Mouse (Mus musculus) megakaryocyte, embryonic 14.5 days (primary cell): Measurements from ENCODE around the gene Btbd16.

Experiments
- FLI1 ChIP-seq: IDR thresholded peaks from 2 replicates; pipeline ENCODE4 v1.6.1; 2012; ENCODE audit warnings: low read length, inconsistent platforms, mixed read lengths
- GATA1 ChIP-seq: IDR thresholded peaks from 3 replicates; pipeline ENCODE4 v1.6.1; 2012; ENCODE audit warnings: mixed read lengths, low read length, inconsistent platforms, borderline replicate concordance

- TF ChIP-seq GATA1 (no peak), FLI1 (no peak)
Measured at GRCm38 (mm10) chr7:130734195-130734787, 39.6 kb upstream of the Btbd16 start.
